Mouse (Mus musculus) lung, postnatal 0 days (tissue): ENCODE results near the gene Fbxl21. TPM values are rescaled to one million over a fixed set of nuclear protein-coding genes. Genes with fewer than 3 reads are reported as not detected.

Experiments
- ATAC-seq: fragments of 200-750 bp; cut with Nextera tagmentation; 2 replicates; pipeline ENCODE4 v1.8.0; 2017; ENCODE audit warnings: moderate library complexity
- DNase-seq: peaks from one replicate; pipeline ENCODE4 v3.0.0-alpha.2; 2016; ENCODE audit warnings: low spot score
- H3K27ac ChIP-seq: fragments of 300-500 bp; sonication (generic); 2 replicates; pipeline ENCODE4 v1.5.1; 2014; ENCODE audit warnings: antibody characterized with exemption, mild to moderate bottlenecking, low read length, mixed read lengths
- H3K27me3 ChIP-seq: fragments of 300-500 bp; sonication (generic); replicated peaks from 2 replicates; pipeline ENCODE4 v1.6.1; 2014; ENCODE audit warnings: low read length, mixed read lengths; ENCODE audit not compliant: insufficient read depth
- H3K36me3 ChIP-seq: fragments of 300-500 bp; sonication (generic); 2 replicates; pipeline ENCODE4 v1.6.1; 2014; ENCODE audit warnings: low read length, mixed read lengths; ENCODE audit not compliant: insufficient read depth
- H3K4me1 ChIP-seq: fragments of 300-500 bp; sonication (generic); 2 replicates; pipeline ENCODE4 v1.6.1; 2014; ENCODE audit warnings: antibody characterized with exemption, low read depth, low read length, mixed read lengths; ENCODE audit not compliant: insufficient read depth
- H3K4me2 ChIP-seq: fragments of 300-500 bp; sonication (generic); replicated peaks from 2 replicates; pipeline ENCODE4 v1.6.1; 2014; ENCODE audit warnings: low read depth, mild to moderate bottlenecking, low read length, moderate library complexity, mixed read lengths
- H3K4me3 ChIP-seq: fragments of 300-500 bp; sonication (generic); 2 replicates; pipeline ENCODE4 v1.5.1; 2014; ENCODE audit warnings: low read depth, low read length
- H3K9ac ChIP-seq: fragments of 300-500 bp; sonication (generic); replicated peaks from 2 replicates; pipeline ENCODE4 v1.6.1; 2014; ENCODE audit warnings: low read depth, mild to moderate bottlenecking
- H3K9me3 ChIP-seq: fragments of 300-500 bp; sonication (generic); 2 replicates; pipeline ENCODE4 v1.6.1; 2016; ENCODE audit warnings: low read length, mixed read lengths
- CTCF ChIP-seq: IDR thresholded peaks from 2 replicates; pipeline ENCODE4 v1.5.1; 2016; ENCODE audit warnings: antibody characterized with exemption, mild to moderate bottlenecking
- EP300 ChIP-seq: IDR thresholded peaks from 2 replicates; pipeline ENCODE4 v1.6.1; 2016; ENCODE audit warnings: antibody characterized with exemption, mild to moderate bottlenecking, control low read depth
- WGBS: fragments of 180-500 bp; shearing (Covaris S2); extraction: QIAGEN DNeasy Blood & Tissue Kit; methylation state at CpG from one replicate; pipeline ENCODE4 v1.1.7; 2014; 5-methylcytosine and 5-hydroxymethylcytosine counted together
- polyA plus RNA-seq: library from polyadenylated mRNA; unstranded; fragments of >200 nt; fragmentation: Nextera tagmentation; extraction: Ambion mirVana; gene quantifications from 2 replicates; pipeline ENCODE4 v1.2.1, GENCODE M21; 2015

Fbxl21 gene
- polyA plus RNA-seq, 1 experiment from 2014 or later, result 0.58 TPM

- H3K27me3 ChIP-seq, result no peaks in the 10 kb centered on the region
- no peaks in the 10 kb centered on the region for H3K9me3 ChIP-seq
- no peaks in the 10 kb centered on the region for H3K4me1 ChIP-seq
- WGBS, result 70% methylated on average over 2 of the region's 2 CpGs
- H3K9ac ChIP-seq, result no peak overlapping the region
- H3K4me3 ChIP-seq, result no peak overlapping the region
- H3K4me2 ChIP-seq, result no peak overlapping the region
- H3K36me3 ChIP-seq, result no peaks in the 10 kb centered on the region
- no peak overlapping the region for H3K27ac ChIP-seq
- ATAC-seq, result no peak
- TF ChIP-seq CTCF, result no peak
- no peak for TF ChIP-seq EP300
- DNase-seq, result no peak
Observed at GRCm38 (mm10) chr13:56509796-56510195, 12.5 kb upstream of the Fbxl21 start.

- H3K4me1 ChIP-seq, result no peaks in the 10 kb centered on the region
- H3K9me3 ChIP-seq, result no peaks in the 10 kb centered on the region
- H3K9ac ChIP-seq, result no peak overlapping the region
- peak; percentile 18 for DNase-seq
- no peak overlapping the region for H3K4me3 ChIP-seq
- H3K4me2 ChIP-seq, result no peak overlapping the region
- H3K27ac ChIP-seq, result no peak overlapping the region
- no peaks in the 10 kb centered on the region for H3K36me3 ChIP-seq
- no peaks in the 10 kb centered on the region for H3K27me3 ChIP-seq
- no peak for ATAC-seq
- no peak for TF ChIP-seq CTCF
- no peak for TF ChIP-seq EP300
Observed at GRCm38 (mm10) chr13:56513595-56513994, 8.7 kb upstream of the Fbxl21 start.

GRCm38 (mm10) chr13:56516311-56516710, 6.0 kb upstream of the Fbxl21 start:
- Histone ChIP-seq H3K4me1 (no peaks in the 10 kb centered on the region), H3K36me3 (no peaks in the 10 kb centered on the region), H3K27me3 (no peaks in the 10 kb centered on the region), H3K9me3 (no peaks in the 10 kb centered on the region), H3K4me3 (no peak overlapping the region), H3K9ac (no peak overlapping the region), H3K4me2 (no peak overlapping the region), H3K27ac (no peak overlapping the region)
- no peak for TF ChIP-seq EP300
- TF ChIP-seq CTCF, result no peak
- DNase-seq (no peak), ATAC-seq (no peak)
- WGBS, result 45% methylated on average over 4 of the region's 4 CpGs

- no peak overlapping the region for H3K27ac ChIP-seq
- DNase-seq (no peak), ATAC-seq (no peak)
- H3K27me3 ChIP-seq, result no peaks in the 10 kb centered on the region
- TF ChIP-seq CTCF, result no peak
- TF ChIP-seq EP300, result no peak
- H3K4me3 ChIP-seq, result no peak overlapping the region
- H3K4me1 ChIP-seq, result no peaks in the 10 kb centered on the region; the same call in 1 of the 2 replicates
- H3K9me3 ChIP-seq, result no peaks in the 10 kb centered on the region
- no peaks in the 10 kb centered on the region for H3K36me3 ChIP-seq
- no peak overlapping the region for H3K9ac ChIP-seq
- H3K4me2 ChIP-seq, result no peak overlapping the region
- 40% methylated on average over 7 of the region's 7 CpGs for WGBS
Observed at GRCm38 (mm10) chr13:56516816-56517215, 5.5 kb upstream of the Fbxl21 start.

GRCm38 (mm10) chr13:56522821-56523167, 522 bp downstream of the Fbxl21 start:
- DNase-seq (no peak), ATAC-seq (peak; percentile 5; the same call in 1 of the 2 replicates)
- Histone ChIP-seq H3K9ac (peak overlapping the region; percentile 3; the same call in 1 of the 2 replicates), H3K9me3 (no peaks in the 10 kb centered on the region), H3K27me3 (no peaks in the 10 kb centered on the region), H3K27ac (no peak overlapping the region), H3K4me3 (peak overlapping the region; percentile 43), H3K36me3 (no peaks in the 10 kb centered on the region), H3K4me2 (peak overlapping the region; percentile 70), H3K4me1 (no peaks in the 10 kb centered on the region; the same call in 1 of the 2 replicates)
- TF ChIP-seq CTCF (no peak), EP300 (no peak)
- 6% methylated on average over 8 of the region's 8 CpGs for whole genome bisulfite sequencing

GRCm38 (mm10) chr13:56526871-56527270, 4.6 kb downstream of the Fbxl21 start:
- ATAC-seq, result no peak
- Histone ChIP-seq H3K36me3 (no peaks in the 10 kb centered on the region), H3K4me1 (no peaks in the 10 kb centered on the region; the same call in 1 of the 2 replicates), H3K27me3 (no peaks in the 10 kb centered on the region), H3K9ac (no peak overlapping the region), H3K4me2 (no peak overlapping the region), H3K4me3 (no peak overlapping the region), H3K27ac (no peak overlapping the region), H3K9me3 (no peaks in the 10 kb centered on the region)
- TF ChIP-seq CTCF (no peak), EP300 (no peak)
- DNase-seq, result no peak
- 64% methylated on average over 12 of the region's 12 CpGs for WGBS

- TF ChIP-seq EP300 (no peak), CTCF (no peak)
- no peaks in the 10 kb centered on the region for H3K9me3 ChIP-seq
- 91% methylated on average over 7 of the region's 7 CpGs for WGBS
Observed at GRCm38 (mm10) chr13:56527846-56528245, 5.6 kb downstream of the Fbxl21 start.

More at GRCm38 (mm10) chr13:56527846-56528245, 5.6 kb downstream of the Fbxl21 start:
- Histone ChIP-seq H3K36me3 (no peaks in the 10 kb centered on the region), H3K9ac (no peak overlapping the region), H3K27me3 (no peaks in the 10 kb centered on the region), H3K27ac (no peak overlapping the region), H3K4me1 (no peaks in the 10 kb centered on the region), H3K4me2 (no peak overlapping the region), H3K4me3 (no peak overlapping the region)
- ATAC-seq (no peak), DNase-seq (no peak)
